Mouse (Mus musculus) C2C12 (cell line): Measurements from ENCODE around the gene Commd4.

ENCODE experiments used
- CTCF ChIP-seq: IDR thresholded peaks from one replicate; pipeline ENCODE4 v1.5.1; 2011; ENCODE audit not compliant: control insufficient read depth, insufficient read depth, insufficient read length
- MAX ChIP-seq: IDR thresholded peaks from one replicate; pipeline ENCODE4 v1.6.1; 2011; ENCODE audit warnings: mild to moderate bottlenecking, control low read depth

DNA sequence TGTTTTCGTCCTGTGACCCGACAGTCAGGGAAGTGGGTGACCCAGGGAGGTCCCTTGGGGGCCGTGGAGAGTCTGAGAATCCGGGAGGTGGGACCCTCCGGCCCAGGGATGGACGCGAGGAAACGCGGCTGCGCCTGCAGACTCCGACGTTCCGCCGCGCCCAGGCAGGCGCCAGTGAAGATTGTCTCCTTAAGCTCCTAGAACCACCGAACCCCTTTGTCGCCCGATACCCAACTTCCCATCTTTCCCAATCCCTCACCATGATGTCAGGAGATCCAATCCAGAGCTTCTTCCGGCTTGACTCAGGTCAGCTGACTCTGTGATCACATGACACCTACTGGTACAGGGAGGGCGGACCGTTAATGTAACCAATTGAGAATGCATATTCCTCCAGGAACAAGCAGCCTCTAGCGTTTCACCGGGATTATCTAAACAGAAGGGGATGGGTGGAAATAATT lies at the start of gene Commd4:
- TF ChIP-seq MAX, result no peak
- no peak for TF ChIP-seq CTCF
